In the genomic region with DNA sequence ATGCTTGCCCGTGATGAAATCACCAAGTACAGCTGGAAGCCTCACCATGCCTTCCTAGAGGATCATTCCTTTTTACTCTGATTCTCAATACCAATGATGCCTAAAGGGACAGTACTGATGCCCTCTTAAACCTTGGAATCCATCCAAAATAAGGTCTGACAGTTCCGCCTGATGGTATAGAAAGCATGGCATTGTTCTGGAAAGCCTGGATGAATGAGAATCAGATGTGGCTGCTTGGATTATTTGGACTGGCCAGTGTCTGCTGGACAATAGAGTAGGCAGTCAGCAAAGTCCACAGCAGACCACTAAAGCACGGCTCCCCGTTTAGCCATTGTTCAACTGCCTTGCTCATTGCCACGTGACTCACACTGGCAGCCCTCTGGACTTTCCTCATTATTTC, we compare ENCODE assay signal across 28 mouse cellular contexts. TPM values are rescaled to one million over a fixed set of nuclear protein-coding genes. Genes with fewer than 3 reads are reported as not detected.
A peak's percentile ranks its signal among the peaks of the same experiment; 100 is the strongest.
DNase-seq lines count a peak whose midpoint lies in the region; ATAC-seq and TF ChIP-seq lines count a peak whose summit lies in the region.
"Had no signal": no experiment of that assay in that cellular context is flagged by ENCODE, and none has a peak within 500 bp of the region (broad histone marks: within the 10 kb centered on the region; RNA-seq: fewer than 3 reads in every experiment).

No protein-coding gene starts in this region.

- 0 out of 2 replicates have a peak overlapping the region, but pooled peaks have one; percentile 7 for H3K27ac ChIP-seq in gastrocnemius, adult 2 months
- H3K27ac ChIP-seq in midbrain, embryonic 11.5 days (ENCODE audit: low read depth, low read length) = no peak overlapping the region
- no peak overlapping the region for H3K27ac ChIP-seq in midbrain, embryonic 14.5 days (replicated peaks; ENCODE audit: low read depth, low read length)
- no peak overlapping the region for H3K27ac ChIP-seq in intestine, embryonic 15.5 days
- H3K27ac ChIP-seq: embryonic facial prominence, embryonic 13.5 days; embryonic facial prominence, embryonic 15.5 days; forebrain, embryonic 10.5 days; forebrain, embryonic 13.5 days had no signal

- 0 out of 2 replicates have a peak, but pooled peaks have one; percentile 44 for ATAC-seq in midbrain, embryonic 11.5 days (ENCODE audit: low FRiP score)
- no peak for ATAC-seq in midbrain, embryonic 14.5 days (ENCODE audit: low FRiP score, low TSS enrichment)
- ATAC-seq in intestine, embryonic 15.5 days = no peak
- ATAC-seq: activated CD4-positive, CD25-positive, alpha-beta regulatory T cell, adult 4 months; forebrain, embryonic 13.5 days; forebrain, embryonic 16.5 days; Patski had no signal

- TF ChIP-seq CTCF in gastrocnemius, adult 2 months (IDR thresholded peaks at IDR 0.05) = no peak
- no peak for TF ChIP-seq CTCF in brain, embryonic 14.5 days (IDR thresholded peaks at IDR 0.05; ENCODE audit: borderline replicate concordance, extremely low read depth, insufficient read depth, insufficient read length)

- H3K4me3 ChIP-seq in gastrocnemius, adult 2 months = no peak overlapping the region
- H3K4me3 ChIP-seq in midbrain, embryonic 11.5 days (ENCODE audit: low read depth, low read length) = no peak overlapping the region
- H3K4me3 ChIP-seq in midbrain, embryonic 14.5 days (replicated peaks; ENCODE audit: low read depth, low read length) = no peak overlapping the region
- H3K4me3 ChIP-seq in intestine, embryonic 15.5 days (replicated peaks) = no peak overlapping the region
- H3K4me3 ChIP-seq: embryonic facial prominence, embryonic 13.5 days; embryonic facial prominence, embryonic 15.5 days; erythroblast, embryonic 14.5 days; forebrain, embryonic 10.5 days; forebrain, embryonic 13.5 days had no signal

- DNase-seq in gastrocnemius, adult 2 months = no peak
- DNase-seq in gastrocnemius, postnatal 36 days = no peak
- DNase-seq in midbrain, embryonic 11.5 days (ENCODE audit: low spot score, missing footprints) = no peak
- no peak for DNase-seq in midbrain, embryonic 14.5 days
- peak; percentile 13 for DNase-seq in brain, embryonic 14.5 days (ENCODE audit: low read depth)
- DNase-seq in retina, postnatal 1 day = peak; percentile 73
- DNase-seq in natural killer cell, adult 2 months (ENCODE audit: low spot score in 2 of 2) = no peak
- DNase-seq: adrenal gland, adult 8-10 months; adrenal gland, postnatal 14 days; adrenal gland, postnatal 36 days; cerebellum, adult 11 months; cerebellum, adult 18-20 months; cerebellum, adult 8-10 months; cerebellum, adult 9-11 months; cerebellum, postnatal 14 days; cerebellum, postnatal 36 days; embryo, embryonic 11 days had no signal

- no peaks in the 10 kb centered on the region for H3K27me3 ChIP-seq in midbrain, embryonic 11.5 days (ENCODE audit: control insufficient read depth, insufficient read depth, low read length)
- H3K27me3 ChIP-seq in midbrain, embryonic 14.5 days (ENCODE audit: control insufficient read depth, insufficient read depth, low read length) = no peaks in the 10 kb centered on the region
- H3K27me3 ChIP-seq in intestine, embryonic 15.5 days (replicated peaks) = no peaks in the 10 kb centered on the region
- H3K27me3 ChIP-seq: embryonic facial prominence, embryonic 13.5 days; embryonic facial prominence, embryonic 15.5 days; forebrain, embryonic 13.5 days had no signal

- H3K9ac ChIP-seq in midbrain, embryonic 11.5 days (ENCODE audit: low read length) = no peak overlapping the region
- no peak overlapping the region for H3K9ac ChIP-seq in midbrain, embryonic 14.5 days (replicated peaks; ENCODE audit: low read length)
- no peak overlapping the region for H3K9ac ChIP-seq in intestine, embryonic 15.5 days
- H3K9ac ChIP-seq: embryonic facial prominence, embryonic 13.5 days; embryonic facial prominence, embryonic 15.5 days; forebrain, embryonic 13.5 days had no signal

- 0 out of 2 replicates have a peak, but pooled peaks cover 2% of the 10 kb centered on the region for H3K4me1 ChIP-seq in midbrain, embryonic 11.5 days (ENCODE audit: control insufficient read depth, insufficient read depth, low read length)
- no peaks in the 10 kb centered on the region; the same call in 1 of the 2 replicates for H3K4me1 ChIP-seq in midbrain, embryonic 14.5 days (ENCODE audit: control insufficient read depth, insufficient read depth, low read length)
- no peaks in the 10 kb centered on the region for H3K4me1 ChIP-seq in intestine, embryonic 15.5 days (replicated peaks)

- intact Hi-C loops in gastrocnemius, adult 2 months (cut with DNase I) = loop anchor here (5.0 kb wide), 1 partner anchor 73 kb away; no protein-coding TSS in a partner anchor
- intact Hi-C loops in gastrocnemius, postnatal 36 days (cut with DNase I) = no loop called here

- H3K4me2 ChIP-seq in midbrain, embryonic 11.5 days = no peak overlapping the region
- H3K4me2 ChIP-seq in midbrain, embryonic 14.5 days (ENCODE audit: low read length) = no peak overlapping the region
- H3K4me2 ChIP-seq in intestine, embryonic 15.5 days (replicated peaks) = no peak overlapping the region
- H3K4me2 ChIP-seq: embryonic facial prominence, embryonic 13.5 days; embryonic facial prominence, embryonic 15.5 days; forebrain, embryonic 13.5 days had no signal

- no peaks in the 10 kb centered on the region for H3K36me3 ChIP-seq in midbrain, embryonic 11.5 days (ENCODE audit: control insufficient read depth, insufficient read depth, low read length)
- H3K36me3 ChIP-seq in midbrain, embryonic 14.5 days (ENCODE audit: control insufficient read depth, insufficient read depth, low read length) = no peaks in the 10 kb centered on the region
- H3K36me3 ChIP-seq in intestine, embryonic 15.5 days = no peaks in the 10 kb centered on the region
- H3K36me3 ChIP-seq: embryonic facial prominence, embryonic 13.5 days; embryonic facial prominence, embryonic 15.5 days; forebrain, embryonic 10.5 days had no signal

- H3K9me3 ChIP-seq in midbrain, embryonic 11.5 days (ENCODE audit: control insufficient read depth, low read length) = no peaks in the 10 kb centered on the region
- H3K9me3 ChIP-seq in midbrain, embryonic 14.5 days (ENCODE audit: control insufficient read depth, low read length) = no peaks in the 10 kb centered on the region
- H3K9me3 ChIP-seq in intestine, embryonic 15.5 days = no peaks in the 10 kb centered on the region
- H3K9me3 ChIP-seq: embryonic facial prominence, embryonic 13.5 days; embryonic facial prominence, embryonic 15.5 days; forebrain, embryonic 10.5 days; forebrain, embryonic 13.5 days had no signal

- 35% methylated on average over 5 of the region's 5 CpGs for WGBS in midbrain, embryonic 11.5 days
- 16% methylated on average over 5 of the region's 5 CpGs for WGBS in midbrain, embryonic 14.5 days
- 78% methylated on average over 5 of the region's 5 CpGs for WGBS in intestine, embryonic 15.5 days

- TF ChIP-seq POLR2A in brain, embryonic 14.5 days (IDR thresholded peaks at IDR 0.05; ENCODE audit: borderline replicate concordance, extremely low read depth, insufficient read depth, insufficient read length, poor library complexity, severe bottlenecking) = no peak

RNA-seq across cellular contexts. Expression of a gene that starts 48.7 kb away (rescaled TPM):
- total RNA-seq in gastrocnemius, adult 2 months (2021) = not detected
- total RNA-seq in gastrocnemius, postnatal 36 days (2021) = not detected
- 0.22 and 0.72 TPM in 2 replicates for polyA plus RNA-seq in midbrain, embryonic 11.5 days (2014; fragmentation: Nextera tagmentation; extraction: Ambion mirVana)
- 0.26 and 0.32 TPM in 2 replicates for polyA plus RNA-seq in midbrain, embryonic 14.5 days (2014; fragmentation: Nextera tagmentation; extraction: Ambion mirVana)
- 0.09 and 0.34 TPM in 2 replicates for polyA plus RNA-seq in brain, embryonic 14.5 days (2012; rRNA removed)
- 0.06 TPM in 1 of 2 replicates, not detected in the other for polyA plus RNA-seq in intestine, embryonic 15.5 days (2015; fragmentation: Nextera tagmentation; extraction: Ambion mirVana)
- total RNA-seq: adrenal gland, adult 8-10 months; adrenal gland, postnatal 36 days; MEL had no signal
- polyA plus RNA-seq: C2C12; embryonic facial prominence, embryonic 15.5 days; erythroblast, embryonic 14.5 days; Patski had no signal

Comparison
In these comparisons a context has a peak if more than half of its experiments do, and no peak if none do; other contexts are left out.
1. DNase-seq: peak in brain, embryonic 14.5 days (single experiment) and retina, postnatal 1 day (single experiment); none in gastrocnemius, adult 2 months (single experiment), gastrocnemius, postnatal 36 days (0 of 2), midbrain, embryonic 11.5 days (single experiment), midbrain, embryonic 14.5 days (single experiment) and natural killer cell, adult 2 months (0 of 2).